Mouse (Mus musculus): ENCODE measurements around the gene Fam163b.

Fam163b gene

DNA sequence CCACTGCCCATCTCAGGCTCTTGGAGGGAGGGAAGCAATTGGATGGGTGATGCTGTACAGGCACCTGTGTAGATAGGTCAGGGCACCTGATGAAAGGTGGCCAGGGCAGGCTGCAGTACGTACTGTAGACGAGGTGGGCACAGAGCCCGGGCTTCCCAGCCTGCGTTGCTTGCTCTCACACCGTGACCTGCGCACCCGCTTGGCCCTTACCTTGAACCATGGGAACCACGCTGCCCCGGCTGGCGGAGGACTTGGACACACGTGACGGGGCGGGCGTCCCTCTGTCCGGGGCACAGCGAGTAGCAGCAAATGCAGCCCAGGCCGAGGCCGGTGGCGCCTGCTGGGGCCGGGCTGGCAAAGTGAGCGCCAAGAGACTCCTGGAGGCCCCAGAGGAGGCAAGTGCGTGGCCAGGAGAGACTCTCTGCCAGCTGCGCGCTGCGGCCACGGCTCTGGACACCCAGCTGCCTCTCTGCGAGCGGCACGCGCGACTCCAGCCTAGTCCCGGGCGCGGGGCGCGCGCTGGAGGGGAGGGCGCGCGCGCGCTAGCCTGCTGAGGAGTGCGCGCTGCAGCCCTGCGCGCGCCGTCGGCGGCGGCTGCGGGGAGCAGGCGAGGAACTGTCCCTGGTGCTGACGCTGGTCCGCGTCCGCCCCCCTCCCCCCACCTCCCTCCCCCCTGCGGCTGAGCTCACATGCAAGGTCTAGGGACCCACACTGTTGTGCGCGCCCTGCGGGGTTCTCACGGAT, at the start of gene Fam163b:
Gene Fam163b, minus strand, starts transcription at position 542 of the 744 bp plus-strand sequence.
- DNase-seq (ENCODE audit: low spot score in 2 of 2): peak in 1 of 2 experiments; percentile 54

DNA sequence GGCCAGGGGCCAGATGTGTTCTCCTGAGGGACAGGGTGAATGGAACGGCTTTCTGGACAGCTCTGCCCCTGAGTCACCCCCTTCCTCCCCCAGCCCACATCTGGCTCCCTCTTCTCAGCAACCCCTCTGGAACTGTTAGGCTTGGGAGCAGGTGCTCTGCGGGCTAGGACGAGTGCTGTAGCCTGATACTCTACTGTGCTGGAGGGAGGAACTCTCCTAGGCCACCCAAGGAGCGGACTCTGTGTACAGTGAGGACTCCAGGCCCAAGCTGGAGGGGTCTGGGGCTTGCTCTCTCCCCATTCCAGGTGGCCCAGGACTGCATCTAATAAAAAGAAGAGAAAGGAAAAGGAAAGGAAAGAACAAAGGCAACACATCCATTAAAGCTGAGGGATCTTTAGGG, 47.7 kb upstream of the Fam163b start:
- no peak for DNase-seq (ENCODE audit: low spot score in 2 of 2)

DNA sequence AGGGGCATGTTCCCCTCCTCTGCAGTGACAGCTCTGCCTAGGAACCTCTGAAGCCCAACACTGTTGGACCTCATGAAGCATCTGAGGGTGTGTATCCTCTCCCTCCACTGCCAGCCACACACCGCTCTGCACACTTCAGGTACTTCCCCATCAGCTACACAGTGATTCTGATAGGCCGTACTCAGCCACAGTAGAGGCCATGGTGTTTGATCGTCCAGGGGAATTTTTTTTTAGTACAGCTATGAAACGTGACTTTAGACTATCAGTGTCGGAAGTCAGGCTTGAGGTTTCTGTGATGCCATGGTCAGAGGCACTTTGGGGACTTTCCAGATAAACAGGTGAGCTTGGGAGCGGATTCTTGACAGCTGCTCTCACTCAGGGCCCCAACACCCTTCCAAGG, 45.2 kb upstream of the Fam163b start:
- no peak for DNase-seq (ENCODE audit: low spot score in 2 of 2)

DNA sequence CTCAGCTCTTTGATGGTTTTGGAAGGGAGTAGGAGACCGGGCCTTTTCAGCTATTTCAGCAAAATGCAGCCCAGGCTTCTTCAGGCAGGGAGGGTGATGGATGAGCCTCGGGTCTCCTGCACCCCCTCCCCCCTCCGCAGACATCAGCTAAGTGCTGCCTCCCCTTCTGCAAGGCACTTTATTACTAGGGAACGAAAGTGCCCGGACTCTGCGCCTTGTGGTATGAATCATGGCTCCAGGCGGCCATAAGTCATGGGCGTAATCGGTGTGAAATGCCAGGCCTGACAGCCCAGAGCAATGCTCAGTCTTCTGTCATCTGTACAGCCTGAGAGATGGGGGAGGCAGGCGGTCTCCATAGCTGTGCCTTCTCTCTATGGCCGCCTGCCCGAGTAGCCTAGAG, 41.4 kb upstream of the Fam163b start:
- no peak for DNase-seq (ENCODE audit: low spot score in 2 of 2)

DNA sequence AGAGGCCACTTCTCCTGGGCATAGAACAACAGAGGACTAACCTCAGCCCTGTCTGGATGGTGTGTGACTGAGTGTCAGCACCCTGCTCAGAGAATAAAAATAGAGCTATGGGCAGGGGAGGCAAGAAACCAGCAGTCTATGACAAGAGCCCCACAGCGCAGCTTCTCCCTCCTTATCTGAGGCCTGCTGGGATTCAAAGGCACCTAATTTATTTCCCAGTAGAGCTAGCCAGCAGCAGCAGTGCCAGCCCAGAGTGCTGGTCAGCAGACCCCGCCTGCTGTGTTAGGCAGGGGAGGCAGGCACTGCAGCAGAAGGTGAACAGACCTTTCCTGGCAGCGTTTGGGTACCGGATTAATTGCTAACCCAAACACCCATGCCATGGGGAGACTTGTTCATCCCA, 39.6 kb upstream of the Fam163b start:
- DNase-seq (ENCODE audit: low spot score in 2 of 2): no peak

DNA sequence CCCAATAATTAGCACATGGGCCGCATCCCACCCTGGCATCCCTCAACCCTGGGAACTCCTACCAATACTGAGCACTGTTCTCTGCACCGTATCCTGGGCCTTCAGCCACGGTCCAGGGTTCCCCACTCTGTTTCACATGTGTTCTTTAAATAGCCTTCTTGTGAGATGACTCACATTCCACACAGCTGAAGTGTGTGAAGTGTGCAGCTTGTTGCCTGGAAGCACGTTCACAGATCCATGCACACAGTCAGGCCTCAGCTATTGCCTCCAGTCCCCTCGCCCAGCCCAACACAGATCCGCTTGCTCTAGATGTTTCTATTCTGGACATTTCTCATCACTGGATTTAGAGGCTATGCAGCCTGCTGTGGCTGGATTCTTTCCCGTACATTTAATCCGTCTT, 36.8 kb upstream of the Fam163b start:
- DNase-seq (ENCODE audit: low spot score in 2 of 2): peak in 1 of 2 experiments; percentile 55

DNA sequence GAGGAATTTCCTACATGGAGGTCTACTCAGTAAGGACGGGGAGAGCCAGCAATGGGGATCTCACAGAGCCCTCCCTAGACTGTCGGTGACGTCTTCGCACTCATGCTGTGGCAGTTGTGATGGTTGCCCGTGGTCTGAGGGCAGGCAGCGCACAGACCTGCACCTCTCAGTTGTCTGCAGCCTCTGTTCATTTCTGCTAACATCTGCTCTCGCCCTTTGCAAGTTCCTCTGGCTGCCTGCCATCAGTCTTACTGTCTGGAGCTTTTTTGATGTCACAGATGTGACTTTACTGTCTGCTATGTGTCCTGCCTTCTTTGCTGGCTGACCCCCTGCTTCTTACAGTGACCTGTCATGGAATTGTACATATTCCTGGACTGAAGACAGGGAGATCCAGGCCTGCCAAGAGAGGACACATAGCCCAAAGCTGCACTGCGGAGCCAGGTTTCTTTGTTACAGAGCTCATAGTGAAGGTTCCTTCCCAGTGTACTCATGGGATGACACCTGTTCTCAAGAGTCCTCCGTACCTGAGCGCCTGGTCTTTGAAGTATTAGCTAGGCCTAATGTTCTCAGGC, 33.5 kb upstream of the Fam163b start:
- no peak for DNase-seq (ENCODE audit: low spot score in 2 of 2)

DNA sequence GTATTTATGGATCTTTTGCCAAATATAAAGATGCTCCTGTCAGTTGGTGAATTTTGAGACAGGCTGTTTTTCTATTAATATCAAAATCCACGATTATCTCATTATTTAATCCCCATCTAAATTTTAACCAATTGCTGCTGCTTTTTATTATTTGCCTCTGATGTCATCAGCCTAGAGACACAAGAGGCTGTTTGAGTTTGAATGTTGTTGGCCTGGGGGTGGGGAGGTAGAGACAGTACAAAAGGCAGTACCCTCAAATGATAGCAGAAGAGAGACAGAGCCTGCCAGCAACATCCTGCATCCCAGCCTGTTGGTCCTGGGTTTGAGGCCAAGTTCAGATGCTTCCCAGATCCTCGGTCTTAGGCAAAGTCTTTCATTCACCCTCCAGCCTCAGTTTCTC, 32.0 kb upstream of the Fam163b start:
- DNase-seq (ENCODE audit: low spot score in 2 of 2): no peak

DNA sequence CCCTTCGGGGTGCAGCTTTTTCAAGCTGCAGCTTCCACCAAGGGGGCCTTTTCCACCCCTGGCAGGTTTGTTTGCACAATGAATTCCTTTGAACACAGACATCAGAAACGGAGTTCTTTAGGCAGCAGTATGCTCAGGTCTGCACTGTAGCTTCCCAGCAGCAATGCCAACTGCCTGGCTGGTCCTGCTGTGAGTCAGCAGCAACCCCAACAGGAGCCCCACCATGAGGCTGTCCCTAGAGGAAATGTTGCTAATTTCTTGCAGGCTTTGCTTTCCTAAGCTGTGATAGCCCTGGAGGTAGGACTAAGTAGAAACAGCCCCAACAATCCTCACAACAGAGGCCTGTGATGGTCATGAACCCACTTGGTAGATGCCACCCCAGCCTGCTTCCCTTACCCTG, 24.7 kb upstream of the Fam163b start:
- DNase-seq (ENCODE audit: low spot score in 2 of 2): no peak

DNA sequence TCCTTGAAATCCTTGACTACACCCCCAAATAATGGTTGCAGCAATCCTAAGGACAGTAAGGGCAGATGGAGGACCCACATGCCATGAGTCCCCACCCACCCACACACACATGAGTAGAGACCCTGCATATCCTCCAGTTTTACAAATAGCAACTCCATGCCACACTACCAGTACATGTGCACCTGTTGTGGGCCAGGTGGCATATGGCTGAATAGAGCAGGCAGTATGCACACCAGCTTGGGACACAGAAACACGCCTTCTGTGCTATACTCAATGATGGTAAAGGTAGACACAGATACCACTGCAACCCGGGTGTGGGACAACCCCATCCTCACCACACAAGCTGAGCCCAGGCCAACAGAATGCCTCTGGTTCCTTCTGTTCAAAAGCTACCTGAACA, 23.8 kb upstream of the Fam163b start:
- DNase-seq (ENCODE audit: low spot score in 2 of 2): no peak

DNA sequence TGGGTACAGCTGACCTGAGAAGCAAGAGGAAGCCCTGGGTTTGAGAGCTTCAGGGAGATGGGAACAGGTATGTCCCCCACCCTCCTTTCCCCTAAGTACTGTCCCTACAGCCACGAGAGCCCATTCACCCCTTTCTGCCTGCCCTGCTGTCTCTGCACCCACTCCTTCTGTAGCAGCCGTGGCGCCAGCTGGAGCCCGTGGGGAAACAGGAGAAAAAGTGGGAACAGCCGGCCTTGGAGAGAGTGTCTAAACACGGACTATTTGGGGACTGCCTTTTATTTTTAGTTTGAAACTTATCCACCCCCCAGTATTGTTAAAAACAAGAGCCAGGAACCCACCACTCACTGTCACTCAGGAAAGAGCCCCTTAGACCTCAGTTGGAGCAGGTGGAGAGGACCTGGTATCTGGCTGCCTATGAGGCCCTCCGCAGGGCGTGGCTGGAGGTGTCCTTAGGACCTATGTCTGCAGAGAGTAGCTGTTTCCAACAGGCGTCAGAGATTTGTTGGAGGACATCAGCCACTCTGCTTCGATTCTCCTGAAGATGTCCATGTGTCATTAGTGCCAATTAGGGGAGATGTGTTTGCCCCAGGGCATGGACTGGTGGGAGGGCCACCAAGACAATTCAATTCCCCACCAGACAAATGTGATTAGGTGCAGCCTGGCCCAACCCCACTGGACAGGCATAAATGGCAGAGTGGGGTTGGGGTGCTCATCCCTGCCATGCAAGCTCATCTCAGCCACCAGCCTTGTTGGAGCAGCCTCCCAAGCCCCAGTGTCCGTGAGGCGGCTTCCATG, 22.7 kb upstream of the Fam163b start, which contains the start of gene Dbh:
Gene Dbh, plus strand, starts transcription at position 438 of the 795 bp plus-strand sequence.
- DNase-seq (ENCODE audit: low spot score in 2 of 2): peak in 1 of 2 experiments; percentile 64

DNA sequence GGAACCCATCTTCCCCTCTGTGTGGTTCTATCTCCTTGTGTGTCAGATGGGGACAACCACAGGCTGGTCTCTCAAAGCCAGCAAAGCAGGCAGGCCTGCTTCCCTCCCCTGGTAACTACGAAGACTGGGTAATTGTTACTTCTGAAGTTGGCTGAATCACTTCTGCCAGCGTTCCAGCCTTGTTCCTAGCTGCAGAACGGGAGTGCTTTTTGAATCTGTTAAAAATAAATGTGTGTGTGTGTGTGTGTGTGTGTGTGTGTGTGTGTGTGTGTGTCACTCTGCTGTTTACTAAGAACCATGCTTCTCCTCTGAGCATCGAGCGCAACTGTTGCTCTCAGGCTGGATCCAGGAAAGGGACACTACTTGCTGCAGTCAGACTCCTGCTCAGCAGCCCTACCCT, 21.6 kb upstream of the Fam163b start:
- peak; percentile 42 to 72 for DNase-seq (ENCODE audit: low spot score in 2 of 2)

DNA sequence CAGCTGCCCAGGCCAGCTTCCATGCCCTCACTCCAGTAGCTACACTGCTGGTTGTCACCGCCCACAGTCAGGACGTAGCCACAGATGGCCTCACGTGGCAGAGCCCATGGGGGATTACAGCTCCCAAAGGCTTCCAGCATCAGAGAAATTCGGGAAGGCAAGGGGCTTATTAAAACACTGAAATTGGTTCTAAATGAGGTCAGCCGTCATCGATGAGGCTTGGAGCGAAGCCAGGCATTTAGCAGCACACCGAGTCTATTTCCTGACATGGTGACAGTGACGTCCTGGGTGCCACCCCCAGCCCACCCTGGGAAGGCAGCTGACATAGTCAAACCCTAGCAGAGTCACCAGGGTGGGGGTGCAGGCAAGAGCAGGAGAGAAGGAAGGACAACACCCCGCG, 20.4 kb upstream of the Fam163b start:
- peak; percentile 40 to 63 for DNase-seq (ENCODE audit: low spot score in 2 of 2)

DNA sequence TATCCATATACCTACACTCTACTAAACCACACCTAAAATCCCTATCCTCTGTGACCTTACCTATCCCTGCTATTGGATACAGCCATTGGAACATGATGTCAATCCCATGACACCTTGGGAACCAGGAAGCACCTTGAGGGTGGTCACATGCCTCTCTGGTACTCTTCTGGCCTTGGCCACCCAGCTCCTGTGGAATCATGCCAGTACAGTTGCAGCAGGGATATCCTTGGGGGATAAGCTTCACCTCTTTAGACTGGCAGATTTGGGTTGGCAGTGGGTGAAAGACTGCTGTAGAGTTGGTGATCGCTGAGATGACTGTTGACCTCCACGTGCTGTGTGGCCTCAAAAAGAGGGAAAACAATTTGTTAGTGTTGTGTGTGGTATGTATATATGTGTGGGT, 19.2 kb upstream of the Fam163b start:
- DNase-seq (ENCODE audit: low spot score in 2 of 2): no peak

DNA sequence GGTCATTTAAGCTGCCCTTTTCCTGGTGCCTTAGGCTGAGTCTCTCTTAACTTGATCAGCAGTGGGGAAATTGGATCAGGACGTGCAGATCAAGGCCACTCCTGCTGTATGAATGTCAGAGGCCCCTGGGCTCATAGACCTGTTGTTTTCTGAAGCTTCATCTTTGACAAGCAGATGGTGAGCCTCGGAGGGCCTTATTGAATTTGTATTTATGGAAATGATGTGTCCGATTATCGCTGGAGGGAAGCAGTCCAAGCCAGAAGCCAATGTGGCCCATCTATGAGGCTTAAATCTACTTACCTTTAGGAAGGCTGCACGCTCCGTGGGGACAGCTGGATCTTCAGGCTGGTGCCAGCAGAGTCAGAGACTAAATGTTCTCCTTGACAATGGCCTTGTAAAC, 14.3 kb upstream of the Fam163b start:
- no peak for DNase-seq (ENCODE audit: low spot score in 2 of 2)

DNA sequence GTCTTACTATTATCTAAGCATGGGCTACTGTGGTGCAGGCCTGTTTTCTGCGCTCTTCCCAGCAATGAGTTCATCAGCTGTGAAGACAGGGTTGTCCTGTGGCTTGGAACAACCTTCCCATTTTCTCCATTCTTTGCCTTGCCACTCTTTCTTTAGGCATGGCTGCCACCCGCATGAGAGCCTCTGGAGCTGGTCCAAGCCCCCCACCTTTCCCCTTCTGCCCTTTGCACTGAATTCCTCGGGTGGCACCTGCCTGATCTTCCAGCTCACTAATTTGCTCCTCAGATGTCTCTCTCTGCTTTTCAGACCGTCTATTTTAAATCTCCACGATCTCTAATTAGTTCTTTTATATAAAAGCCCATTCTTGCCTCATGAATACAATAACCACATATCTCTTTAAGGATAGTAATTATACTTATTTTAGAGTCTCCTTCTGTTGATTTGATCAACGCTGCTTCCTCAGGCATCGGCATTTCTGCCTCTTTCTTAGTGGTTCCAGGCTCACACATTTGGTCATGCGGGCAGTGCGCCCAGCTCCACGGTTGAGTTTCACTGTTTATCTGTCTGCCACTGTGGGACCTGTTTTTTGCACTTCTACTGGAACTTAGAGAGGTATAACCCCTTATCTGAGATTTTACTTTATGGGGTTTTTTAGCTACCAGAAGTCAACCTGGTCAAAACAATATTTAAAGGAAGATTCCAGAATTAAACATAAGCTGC, 12.3 kb upstream of the Fam163b start:
- DNase-seq (ENCODE audit: low spot score in 2 of 2): no peak

DNA sequence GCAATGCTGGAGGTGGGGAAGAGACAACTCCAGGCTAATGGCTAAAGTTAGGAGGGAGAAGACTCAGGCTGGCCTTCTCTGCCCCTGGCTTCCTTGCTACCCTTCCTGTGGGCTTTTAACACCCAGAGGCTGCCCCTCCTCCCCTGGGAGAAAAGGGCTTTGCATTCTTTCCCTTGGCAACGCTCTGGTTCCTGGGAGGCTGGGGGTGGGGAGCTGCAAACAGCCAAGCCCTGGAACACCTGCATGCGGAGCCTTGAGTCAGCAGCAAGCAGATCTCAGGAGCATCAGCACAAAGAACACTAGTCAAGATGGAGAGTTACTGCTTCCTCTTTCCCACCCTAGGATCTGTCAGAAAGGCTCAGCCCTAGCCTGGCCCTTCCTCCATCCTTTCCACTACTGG, 7.2 kb upstream of the Fam163b start:
- no peak for DNase-seq (ENCODE audit: low spot score in 2 of 2)

DNA sequence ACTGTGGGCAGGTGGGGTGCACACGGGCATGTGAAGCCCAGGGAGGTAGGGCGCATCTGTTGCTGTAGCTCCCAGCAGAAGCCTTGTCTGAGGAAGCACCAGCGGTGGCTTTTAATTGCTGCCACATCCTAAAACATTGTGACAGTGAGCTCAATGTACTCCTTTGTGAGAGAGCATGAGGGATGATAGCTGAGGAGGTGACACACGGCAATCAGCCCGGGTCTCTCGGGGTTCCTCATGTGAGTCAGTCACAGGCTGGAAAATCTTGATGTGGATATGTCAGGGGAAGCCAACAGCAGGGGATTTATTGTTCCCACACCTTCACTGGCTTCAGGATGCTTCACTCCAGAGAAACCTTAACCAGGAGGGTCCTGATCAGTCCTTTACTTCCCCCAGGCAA, 4.5 kb upstream of the Fam163b start:
- no peak for DNase-seq (ENCODE audit: low spot score in 2 of 2)

DNA sequence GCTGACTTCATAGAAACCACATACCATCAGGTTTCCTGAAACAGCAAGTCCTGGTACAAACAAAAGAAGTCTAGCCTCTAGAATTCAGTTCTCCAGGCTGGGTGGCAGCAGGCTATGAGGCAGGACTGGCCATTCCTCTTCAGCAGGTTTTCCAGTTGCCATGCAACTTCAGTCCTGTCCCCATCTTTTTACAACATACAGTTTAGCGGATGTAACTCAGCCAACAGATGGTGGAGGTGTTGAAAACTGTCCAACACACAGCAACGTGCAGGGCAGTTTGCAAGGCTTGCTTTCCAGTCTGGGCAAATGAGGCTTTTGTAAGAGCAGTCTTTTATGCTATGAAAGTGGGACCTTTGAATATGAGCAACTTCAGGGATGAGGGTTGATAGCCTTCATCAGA, 2.7 kb upstream of the Fam163b start:
- no peak for DNase-seq (ENCODE audit: low spot score in 2 of 2)

DNA sequence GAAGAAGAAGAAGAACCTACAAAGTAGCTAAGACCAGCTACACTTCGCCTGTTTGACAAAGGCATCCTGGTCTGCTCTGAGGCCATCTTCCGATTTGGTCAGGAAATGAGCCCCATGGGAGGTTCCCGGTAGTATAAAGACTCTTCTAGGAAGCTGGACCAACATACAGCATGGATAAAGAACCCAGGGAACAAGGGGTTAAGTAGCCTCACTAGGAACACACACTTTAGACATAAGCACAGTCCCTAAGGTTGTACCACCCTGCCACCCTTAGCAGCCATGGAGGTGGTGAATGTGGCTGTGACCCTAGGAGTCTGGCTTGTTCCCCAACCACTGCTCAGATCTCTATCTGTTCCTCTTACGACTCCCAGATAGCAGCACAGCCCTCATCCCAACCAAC, 3.9 kb downstream of the Fam163b start:
- DNase-seq (ENCODE audit: low spot score in 2 of 2): no peak

DNA sequence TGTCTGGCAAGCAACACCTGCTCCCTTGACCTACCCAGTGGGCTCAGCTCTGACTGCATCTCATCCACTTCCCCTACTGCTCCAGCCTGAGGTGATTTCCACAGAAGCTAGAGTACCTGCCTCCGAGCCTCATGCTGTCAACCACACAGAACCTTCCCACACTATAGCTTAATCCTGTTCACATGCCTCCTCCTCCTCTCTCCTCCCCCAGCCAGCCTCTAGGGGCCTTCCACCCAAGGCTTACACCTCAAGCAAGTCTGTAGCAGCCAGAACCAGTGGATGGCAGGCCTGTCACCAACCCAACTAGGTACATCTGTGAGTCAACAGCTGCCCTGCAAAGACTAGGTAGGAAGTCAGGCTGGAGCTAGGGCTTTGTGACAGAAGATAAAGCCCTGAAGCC, 5.5 kb downstream of the Fam163b start:
- no peak for DNase-seq (ENCODE audit: low spot score in 2 of 2)

DNA sequence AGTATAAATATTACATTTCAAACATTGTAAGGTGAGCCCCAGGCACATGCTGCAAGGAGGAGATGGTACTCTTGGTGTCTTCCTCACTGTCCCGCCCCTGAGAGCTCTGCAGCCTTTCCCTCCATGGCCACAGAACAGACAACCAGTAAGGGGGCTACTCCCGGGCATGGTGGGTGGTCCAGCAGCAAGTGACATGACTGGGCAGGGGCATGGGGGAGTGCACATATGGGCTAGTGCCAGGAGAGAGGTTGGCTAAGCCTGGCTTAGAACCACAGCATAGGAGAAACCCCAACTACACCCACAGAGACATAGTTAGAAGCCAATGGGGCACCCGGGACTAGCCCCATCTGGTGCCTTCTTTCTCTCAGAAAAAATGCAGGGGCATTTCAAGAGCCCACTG, 6.0 kb downstream of the Fam163b start:
- DNase-seq (ENCODE audit: low spot score in 2 of 2): no peak

All from frontal cortex, postnatal 10 days (tissue).